Comparison of ENCODE assay signal across 15 mouse cellular contexts in the genomic region with DNA sequence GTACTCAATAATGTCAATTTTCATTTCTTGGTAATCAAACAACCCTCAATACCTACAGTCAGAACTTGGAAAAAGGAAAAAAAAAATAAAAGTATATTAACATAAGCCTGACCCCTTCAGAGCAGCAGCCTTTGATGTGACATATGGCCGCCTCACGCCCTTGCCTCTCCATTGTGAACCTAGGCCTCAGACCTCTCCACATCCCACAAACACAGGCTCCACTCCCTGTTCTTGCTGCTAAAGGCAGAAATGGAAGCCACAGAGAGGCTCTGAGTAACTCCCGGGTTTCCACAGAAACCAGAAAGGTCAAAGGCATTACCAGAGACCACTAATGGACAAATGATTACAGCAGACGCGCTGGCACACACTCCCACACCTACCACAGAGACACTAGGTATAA.
DNase-seq lines count a peak whose midpoint lies in the region; ATAC-seq lines count a peak whose summit lies in the region.
"Had no signal": no experiment of that assay in that cellular context is flagged by ENCODE, and none has a peak within 500 bp of the region (broad histone marks: within the 10 kb centered on the region; RNA-seq: fewer than 3 reads in every experiment).

No protein-coding gene starts in this region.

- no peaks in the 10 kb centered on the region for H3K27me3 ChIP-seq in heart, embryonic 12.5 days (replicated peaks)
- H3K27me3 ChIP-seq in kidney, embryonic 14.5 days (ENCODE audit: control insufficient read depth, insufficient read depth, low read length): no peaks in the 10 kb centered on the region
- no peaks in the 10 kb centered on the region for H3K27me3 ChIP-seq in embryonic facial prominence, embryonic 10.5 days (replicated peaks; ENCODE audit: low read depth, poor library complexity, severe bottlenecking)
- no peaks in the 10 kb centered on the region for H3K27me3 ChIP-seq in limb, embryonic 10.5 days (ENCODE audit: low read depth, poor library complexity, severe bottlenecking)
- H3K27me3 ChIP-seq: embryonic facial prominence, embryonic 12.5 days had no signal

- H3K4me3 ChIP-seq in heart, embryonic 12.5 days: no peak overlapping the region
- H3K4me3 ChIP-seq in kidney, embryonic 14.5 days (ENCODE audit: low read length): no peak overlapping the region
- no peak overlapping the region for H3K4me3 ChIP-seq in embryonic facial prominence, embryonic 10.5 days
- H3K4me3 ChIP-seq in limb, embryonic 10.5 days: no peak overlapping the region
- H3K4me3 ChIP-seq: embryonic facial prominence, embryonic 12.5 days had no signal

- no peaks in the 10 kb centered on the region for H3K9me3 ChIP-seq in heart, embryonic 12.5 days (replicated peaks)
- no peaks in the 10 kb centered on the region for H3K9me3 ChIP-seq in kidney, embryonic 14.5 days (ENCODE audit: control insufficient read depth, low read length)
- no peaks in the 10 kb centered on the region for H3K9me3 ChIP-seq in embryonic facial prominence, embryonic 10.5 days
- no peaks in the 10 kb centered on the region for H3K9me3 ChIP-seq in limb, embryonic 10.5 days (replicated peaks)
- H3K9me3 ChIP-seq: embryonic facial prominence, embryonic 12.5 days had no signal

- no peak overlapping the region for H3K9ac ChIP-seq in heart, embryonic 12.5 days
- H3K9ac ChIP-seq in kidney, embryonic 14.5 days (ENCODE audit: low read depth, low read length): no peak overlapping the region
- H3K9ac ChIP-seq: embryonic facial prominence, embryonic 12.5 days had no signal

- H3K4me2 ChIP-seq in heart, embryonic 12.5 days: no peak overlapping the region
- no peak overlapping the region for H3K4me2 ChIP-seq in kidney, embryonic 14.5 days (replicated peaks; ENCODE audit: low read depth, low read length)
- H3K4me2 ChIP-seq: embryonic facial prominence, embryonic 12.5 days had no signal

- no peak for DNase-seq in heart, adult 18-20 months
- DNase-seq in kidney, adult 9 months: no peak
- no peak for DNase-seq in embryonic facial prominence, embryonic 10.5 days (ENCODE audit: low spot score)
- DNase-seq in limb, embryonic 10.5 days (ENCODE audit: low spot score): no peak
- no peak for DNase-seq in spleen, postnatal 14 days (ENCODE audit: low spot score in 2 of 2)
- DNase-seq: adrenal gland, postnatal 25 days; cerebellum, adult 18-20 months; cerebellum, postnatal 36 days; gastrocnemius, postnatal 36 days; lung, adult 18-20 months; spleen, adult 18-20 months had no signal

- ATAC-seq in heart, embryonic 12.5 days (ENCODE audit: insufficient number of reproducible peaks, low FRiP score): no peak
- peak; percentile 43; the same call in 1 of the 2 replicates for ATAC-seq in kidney, embryonic 14.5 days (ENCODE audit: low FRiP score, low TSS enrichment)
- ATAC-seq: intestine, embryonic 16.5 days had no signal

- peak overlapping the region; percentile 1; the same call in 1 of the 2 replicates for H3K27ac ChIP-seq in heart, embryonic 12.5 days (ENCODE audit: poor library complexity, severe bottlenecking)
- H3K27ac ChIP-seq in kidney, embryonic 14.5 days (ENCODE audit: low read depth, low read length): no peak overlapping the region; the same call in 1 of the 2 replicates
- peak overlapping the region; percentile 14; the same call in 1 of the 2 replicates for H3K27ac ChIP-seq in embryonic facial prominence, embryonic 10.5 days (replicated peaks)
- 0 out of 2 replicates have a peak overlapping the region, but pooled peaks have one; percentile 30 for H3K27ac ChIP-seq in limb, embryonic 10.5 days
- H3K27ac ChIP-seq: embryonic facial prominence, embryonic 12.5 days had no signal

- no peaks in the 10 kb centered on the region; the same call in 1 of the 2 replicates for H3K36me3 ChIP-seq in heart, embryonic 12.5 days
- H3K36me3 ChIP-seq in kidney, embryonic 14.5 days (ENCODE audit: control insufficient read depth, insufficient read depth, low read length): no peaks in the 10 kb centered on the region; the same call in 1 of the 2 replicates
- H3K36me3 ChIP-seq in embryonic facial prominence, embryonic 10.5 days (replicated peaks): no peaks in the 10 kb centered on the region
- H3K36me3 ChIP-seq in limb, embryonic 10.5 days: no peaks in the 10 kb centered on the region
- H3K36me3 ChIP-seq: embryonic facial prominence, embryonic 12.5 days had no signal

- peaks cover 44% of the 10 kb centered on the region for H3K4me1 ChIP-seq in heart, embryonic 12.5 days (replicated peaks)
- H3K4me1 ChIP-seq in kidney, embryonic 14.5 days (ENCODE audit: control insufficient read depth, insufficient read depth, low read length): peaks cover 6% of the 10 kb centered on the region; the same call in 1 of the 2 replicates
- H3K4me1 ChIP-seq in embryonic facial prominence, embryonic 10.5 days: peaks cover 12% of the 10 kb centered on the region; the same call in 1 of the 2 replicates
- H3K4me1 ChIP-seq in limb, embryonic 10.5 days: peaks cover 22% of the 10 kb centered on the region
- H3K4me1 ChIP-seq: embryonic facial prominence, embryonic 12.5 days had no signal

- WGBS in heart, embryonic 12.5 days: 72% methylated on average over 5 of the region's 5 CpGs
- WGBS in kidney, embryonic 14.5 days: 41% methylated on average over 5 of the region's 5 CpGs
- 82% methylated on average over 5 of the region's 5 CpGs for WGBS in embryonic facial prominence, embryonic 10.5 days
- 67% methylated on average over 5 of the region's 5 CpGs for WGBS in limb, embryonic 10.5 days
